Mouse (Mus musculus) megakaryocyte, embryonic 14.5 days (primary cell): Measurements from ENCODE around the gene Cdc7.

Experiments
- FLI1 ChIP-seq: IDR thresholded peaks from 2 replicates; pipeline ENCODE4 v1.6.1; 2012; ENCODE audit warnings: low read length, inconsistent platforms, mixed read lengths
- GATA1 ChIP-seq: IDR thresholded peaks from 3 replicates; pipeline ENCODE4 v1.6.1; 2012; ENCODE audit warnings: mixed read lengths, low read length, inconsistent platforms, borderline replicate concordance

GRCm38 (mm10) chr5:106927996-106928395, 36.1 kb upstream of the Cdc7 start:
- no peak for TF ChIP-seq GATA1
- TF ChIP-seq FLI1: no peak
